Mouse (Mus musculus) MEL (cell line): Measurements from ENCODE around the gene Ambra1. TPM values are rescaled to one million over a fixed set of nuclear protein-coding genes. Genes with fewer than 3 reads are reported as not detected.

ENCODE experiments used
- DNase-seq: peaks from one replicate; pipeline ENCODE4 v3.0.0; 2011; ENCODE audit warnings: low read depth, low spot score
- H3K27ac ChIP-seq: 2 replicates; pipeline ENCODE4 v1.5.1; 2012; ENCODE audit warnings: low read depth, mild to moderate bottlenecking, control low read depth, low read length, moderate library complexity; ENCODE audit not compliant: control insufficient read depth
- H3K27me3 ChIP-seq, 2 experiments: fragments of 150-350 bp in 1 of 2; sonication (generic) in 1 of 2; 2 replicates each; pipeline ENCODE4 v1.6.1; 2012; ENCODE audit warnings: low read length in 2 of 2, mild to moderate bottlenecking in 2 of 2, improper control_type of control experiment in 1 of 2, moderate library complexity in 1 of 2; ENCODE audit not compliant: insufficient read depth in 2 of 2, control insufficient read depth in 1 of 2
- H3K36me3 ChIP-seq, 2 experiments: 2 replicates each; pipeline ENCODE4 v1.6.1; 2012 to 2014; ENCODE audit warnings: low read length in 2 of 2, improper control_type of control experiment in 1 of 2, inconsistent platforms in 1 of 2, mild to moderate bottlenecking in 1 of 2; ENCODE audit not compliant: insufficient read depth in 2 of 2, control insufficient read depth in 1 of 2
- H3K4me1 ChIP-seq, 2 experiments: fragments of 150-350 bp in 1 of 2; sonication (generic) in 1 of 2; 2 replicates each; pipeline ENCODE4 v1.6.1; 2012; ENCODE audit warnings: low read length in 2 of 2, improper control_type of control experiment in 1 of 2, mild to moderate bottlenecking in 1 of 2; ENCODE audit not compliant: insufficient read depth in 2 of 2, control insufficient read depth in 1 of 2
- H3K4me3 ChIP-seq, 2 experiments: fragments of 150-350 bp in 1 of 2; sonication (generic) in 1 of 2; 2 replicates each; pipeline ENCODE4 v1.5.1; 2012; ENCODE audit warnings: low read depth in 2 of 2, low read length in 2 of 2, mild to moderate bottlenecking in 2 of 2, moderate library complexity in 2 of 2, control low read depth in 1 of 2, improper control_type of control experiment in 1 of 2; ENCODE audit not compliant: control insufficient read depth in 1 of 2, insufficient read depth in 1 of 2
- H3K79me2 ChIP-seq: 2 replicates; pipeline ENCODE4 v1.6.1; 2012; ENCODE audit warnings: mild to moderate bottlenecking, low read length, moderate library complexity; ENCODE audit not compliant: control insufficient read depth, poor library complexity, insufficient read depth
- H3K9ac ChIP-seq: 2 replicates; pipeline ENCODE4 v1.6.1; 2012; ENCODE audit warnings: low read depth, mild to moderate bottlenecking, control low read depth, low read length, moderate library complexity; ENCODE audit not compliant: control insufficient read depth, poor library complexity, severe bottlenecking
- H3K9me3 ChIP-seq: fragments of 150-350 bp; sonication (generic); replicated peaks from 2 replicates; pipeline ENCODE4 v1.6.1; 2012; ENCODE audit warnings: mild to moderate bottlenecking, low read length, improper control_type of control experiment, moderate library complexity; ENCODE audit not compliant: insufficient read depth
- CHD1 ChIP-seq: IDR thresholded peaks from 2 replicates; pipeline ENCODE4 v1.6.1; 2012; ENCODE audit warnings: low read depth, mild to moderate bottlenecking, inconsistent platforms, low read length, improper control_type of control experiment
- E2F4 ChIP-seq: IDR thresholded peaks from 2 replicates; pipeline ENCODE4 v1.6.1; 2011; ENCODE audit warnings: low read depth, low read length, improper control_type of control experiment, borderline replicate concordance
- ELF1 ChIP-seq: IDR thresholded peaks from 2 replicates; pipeline ENCODE4 v1.6.1; 2014; ENCODE audit warnings: low read depth, mild to moderate bottlenecking, inconsistent platforms, low read length, improper control_type of control experiment, moderate library complexity
- EP300 ChIP-seq, 2 experiments: IDR thresholded peaks; 2 replicates each; pipeline ENCODE4 v1.6.1; 2011; ENCODE audit warnings: improper control_type of control experiment in 2 of 2, low read length in 2 of 2, low read depth in 1 of 2, mild to moderate bottlenecking in 1 of 2
- ETS1 ChIP-seq: IDR thresholded peaks from 2 replicates; pipeline ENCODE4 v1.6.1; 2012; ENCODE audit warnings: low read depth, mild to moderate bottlenecking, inconsistent platforms, low read length, improper control_type of control experiment, moderate library complexity
- GATA1 ChIP-seq: IDR thresholded peaks from 2 replicates; pipeline ENCODE4 v1.6.1; 2011; ENCODE audit warnings: low read depth, low read length, improper control_type of control experiment
- HCFC1 ChIP-seq: IDR thresholded peaks from 2 replicates; pipeline ENCODE4 v1.6.1; 2012; ENCODE audit warnings: low read depth, mild to moderate bottlenecking, inconsistent platforms, low read length, improper control_type of control experiment, moderate library complexity
- MAFK ChIP-seq: IDR thresholded peaks from 2 replicates; pipeline ENCODE4 v1.6.1; 2011; ENCODE audit warnings: low read depth, mild to moderate bottlenecking, low read length, improper control_type of control experiment, borderline replicate concordance
- MAX ChIP-seq: IDR thresholded peaks from 2 replicates; pipeline ENCODE4 v1.6.1; 2011; ENCODE audit warnings: low read length, improper control_type of control experiment
- MAZ ChIP-seq: IDR thresholded peaks from 2 replicates; pipeline ENCODE4 v1.6.1; 2012; ENCODE audit warnings: low read depth, mild to moderate bottlenecking, inconsistent platforms, low read length, improper control_type of control experiment
- MEF2A ChIP-seq: IDR thresholded peaks from 2 replicates; pipeline ENCODE4 v1.6.1; 2014; ENCODE audit warnings: low read depth, mild to moderate bottlenecking, inconsistent platforms, low read length, improper control_type of control experiment; ENCODE audit not compliant: poor library complexity, insufficient replicate concordance, severe bottlenecking; ENCODE audit errors: extremely low read depth
- NELFE ChIP-seq: IDR thresholded peaks from 2 replicates; pipeline ENCODE4 v1.6.1; 2011; ENCODE audit warnings: low read depth, low read length, improper control_type of control experiment
- NRF1 ChIP-seq: IDR thresholded peaks from 2 replicates; pipeline ENCODE4 v1.6.1; 2014; ENCODE audit warnings: low read depth, mild to moderate bottlenecking, inconsistent platforms, low read length, improper control_type of control experiment, moderate library complexity; ENCODE audit not compliant: poor library complexity, insufficient read depth, severe bottlenecking
- POLR2A ChIP-seq, 2 experiments: IDR thresholded peaks; 2 replicates each; pipeline ENCODE4 v1.6.1; 2011 to 2012; ENCODE audit warnings: low read length in 2 of 2, mild to moderate bottlenecking in 2 of 2, control low read depth in 1 of 2, improper control_type of control experiment in 1 of 2, low read depth in 1 of 2, moderate library complexity in 1 of 2; ENCODE audit not compliant: control insufficient read depth in 1 of 2, insufficient read depth in 1 of 2, poor library complexity in 1 of 2
- POLR2AphosphoS2 ChIP-seq: IDR thresholded peaks from 2 replicates; pipeline ENCODE4 v1.6.1; 2011; ENCODE audit warnings: low read length, improper control_type of control experiment
- POLR2AphosphoS5 ChIP-seq: IDR thresholded peaks from 2 replicates; pipeline ENCODE4 v1.6.1; 2012; ENCODE audit warnings: low read depth, borderline replicate concordance, mild to moderate bottlenecking, inconsistent platforms, low read length, moderate library complexity, mixed read lengths
- RAD21 ChIP-seq: IDR thresholded peaks from 2 replicates; pipeline ENCODE4 v1.6.1; 2011; ENCODE audit warnings: mild to moderate bottlenecking, low read depth, low read length, improper control_type of control experiment
- RCOR1 ChIP-seq: IDR thresholded peaks from 2 replicates; pipeline ENCODE4 v1.6.1; 2012; ENCODE audit warnings: low read depth, mild to moderate bottlenecking, inconsistent platforms, low read length, improper control_type of control experiment
- SMC3 ChIP-seq: IDR thresholded peaks from 2 replicates; pipeline ENCODE4 v1.6.1; 2011; ENCODE audit warnings: low read depth, low read length, improper control_type of control experiment
- TAL1 ChIP-seq: IDR thresholded peaks from 2 replicates; pipeline ENCODE4 v1.6.1; 2012; ENCODE audit warnings: mild to moderate bottlenecking, inconsistent platforms, low read length, moderate library complexity, mixed read lengths
- UBTF ChIP-seq: IDR thresholded peaks from 2 replicates; pipeline ENCODE4 v1.6.1; 2012; ENCODE audit warnings: low read depth, mild to moderate bottlenecking, inconsistent platforms, low read length, improper control_type of control experiment, moderate library complexity, borderline replicate concordance; ENCODE audit not compliant: insufficient read depth
- USF2 ChIP-seq, 2 experiments: IDR thresholded peaks; 2 replicates each; pipeline ENCODE4 v1.6.1; 2011 to 2012; ENCODE audit warnings: improper control_type of control experiment in 2 of 2, low read length in 2 of 2, borderline replicate concordance in 1 of 2, inconsistent platforms in 1 of 2, low read depth in 1 of 2, mild to moderate bottlenecking in 1 of 2; ENCODE audit not compliant: insufficient read depth in 1 of 2
- ZMIZ1 ChIP-seq: IDR thresholded peaks from 2 replicates; pipeline ENCODE4 v1.6.1; 2012; ENCODE audit warnings: low read depth, mild to moderate bottlenecking, inconsistent platforms, low read length, improper control_type of control experiment, moderate library complexity
- ZNF384 ChIP-seq: IDR thresholded peaks from 2 replicates; pipeline ENCODE4 v1.6.1; 2012; ENCODE audit warnings: low read depth, mild to moderate bottlenecking, inconsistent platforms, low read length, improper control_type of control experiment
- polyA plus RNA-seq, 2 experiments: library from polyadenylated mRNA; stranded (reverse) in 1 of 2; unstranded in 1 of 2; fragments of >175 nt in 1 of 2; fragments of >200 nt in 1 of 2; gene quantifications; 2 replicates each; pipeline versions ENCODE4 v1.2.1 to v1.2.4; 2012; ENCODE audit warnings: low replicate concordance in 2 of 2, low read depth in 1 of 2; ENCODE audit not compliant: insufficient read length in 2 of 2, insufficient read depth in 1 of 2, missing spikeins in 1 of 2
- total RNA-seq: library from RNA; depleted of rRNA; stranded (reverse); fragments of 300-350 nt; gene quantifications from 2 replicates; pipeline ENCODE4 v1.2.3, GENCODE M21; 2012

The Ambra1 gene
- total and polyA plus RNA-seq, 3 experiments, result 14.6 to 24.7 TPM; not detected in 1

DNA sequence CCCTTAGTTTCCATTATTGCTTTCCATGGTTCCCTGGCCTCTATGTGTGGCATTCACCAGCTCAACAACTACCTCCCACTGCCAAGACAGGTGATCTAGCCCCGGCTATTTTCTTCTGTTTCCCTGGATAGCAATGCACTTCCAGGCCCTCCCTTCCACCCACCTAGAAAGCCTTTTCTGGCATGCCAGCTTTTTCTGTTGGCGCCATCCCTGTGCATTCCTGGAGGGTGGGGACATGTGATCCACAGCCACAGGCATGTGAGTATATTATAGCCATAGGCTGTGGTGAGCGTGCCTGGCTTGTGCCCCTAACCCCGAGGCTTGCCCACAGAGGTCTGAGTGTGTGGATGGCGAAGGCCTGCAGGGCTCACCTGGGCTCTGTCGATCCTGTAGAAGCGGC lies 206.2 kb downstream of the Ambra1 start:
- H3K79me2 ChIP-seq, result no peaks in the 10 kb centered on the region
- no peaks in the 10 kb centered on the region for H3K4me1 ChIP-seq
- no peak overlapping the region for H3K4me3 ChIP-seq
- no peak overlapping the region for H3K27ac ChIP-seq
- no peaks in the 10 kb centered on the region for H3K27me3 ChIP-seq
- H3K9ac ChIP-seq, result no peak overlapping the region
- H3K9me3 ChIP-seq, result no peaks in the 10 kb centered on the region
- H3K36me3 ChIP-seq, result no peaks in the 10 kb centered on the region; a peak in 1 of 4 replicates
- no peak for DNase-seq
- TF ChIP-seq ZMIZ1 (no peak), RCOR1 (no peak), RAD21 (no peak), USF2 (IDR thresholded peaks at IDR 0.05; ENCODE audit: borderline replicate concordance in 1 of 2, insufficient read depth in 1 of 2, low read depth in 1 of 2, low read length in 2 of 2) (no peak), MEF2A (no peak), MAFK (no peak), MAX (no peak), E2F4 (no peak), NELFE (no peak), ZNF384 (no peak), TAL1 (no peak), POLR2AphosphoS5 (no peak), GATA1 (no peak), SMC3 (no peak), ETS1 (no peak), MAZ (no peak), HCFC1 (no peak), EP300 (IDR thresholded peaks at IDR 0.05; ENCODE audit: low read depth in 1 of 2, low read length in 2 of 2) (no peak), NRF1 (no peak)

DNA sequence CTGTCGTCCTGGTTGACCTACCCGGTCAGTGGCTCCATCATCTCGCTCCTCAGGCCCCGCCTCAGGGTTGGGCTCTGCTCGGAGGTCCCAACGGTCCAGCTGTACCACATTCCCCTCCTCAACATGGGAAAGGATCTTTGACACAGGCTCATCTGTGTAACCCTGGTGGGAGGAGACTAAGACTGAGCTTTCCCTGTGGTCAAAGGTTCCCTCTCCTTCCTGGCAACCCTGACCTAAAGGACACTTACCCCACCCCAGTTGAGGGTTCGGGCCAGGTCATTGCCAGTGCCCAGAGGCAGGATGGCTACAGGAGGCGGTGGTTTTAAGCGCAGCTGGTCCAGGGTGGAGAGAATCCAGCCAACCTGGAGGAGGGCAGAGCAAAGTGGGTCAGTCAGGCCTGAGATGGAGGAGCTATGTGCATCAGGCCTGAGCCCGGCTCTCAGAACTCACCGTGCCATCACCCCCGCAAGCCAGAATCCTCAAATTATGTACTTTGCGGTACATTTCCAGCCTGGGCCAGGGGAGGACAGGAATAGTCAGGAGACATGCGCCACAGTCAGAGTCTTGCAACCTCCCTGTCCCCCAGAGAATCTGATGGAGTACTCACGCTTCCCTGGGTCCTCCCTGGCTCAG lies 209.5 kb downstream of the Ambra1 start:
- no peaks in the 10 kb centered on the region for H3K79me2 ChIP-seq
- no peaks in the 10 kb centered on the region for H3K9me3 ChIP-seq
- H3K4me3 ChIP-seq, result no peak overlapping the region
- DNase-seq, result no peak
- no peaks in the 10 kb centered on the region for H3K27me3 ChIP-seq
- H3K9ac ChIP-seq, result no peak overlapping the region
- H3K27ac ChIP-seq, result no peak overlapping the region
- H3K4me1 ChIP-seq, result no peaks in the 10 kb centered on the region
- peaks cover 0 to 4% of the 10 kb centered on the region in 2 experiments; a peak in 2 of 4 replicates for H3K36me3 ChIP-seq
- no peak for TF ChIP-seq MEF2A
- TF ChIP-seq POLR2A (IDR thresholded peaks at IDR 0.05; ENCODE audit: control insufficient read depth in 1 of 2, insufficient read depth in 1 of 2, low read depth in 1 of 2, low read length in 2 of 2, poor library complexity in 1 of 2), result no peak; a peak in 1 of 4 replicates
- no peak for TF ChIP-seq MAFK
- no peak for TF ChIP-seq UBTF
- TF ChIP-seq ELF1, result no peak
- TF ChIP-seq MAX, result no peak
- no peak for TF ChIP-seq NRF1
- TF ChIP-seq E2F4, result no peak
- no peak for TF ChIP-seq RAD21
- TF ChIP-seq POLR2AphosphoS2, result no peak
- TF ChIP-seq ETS1, result no peak
- no peak for TF ChIP-seq CHD1
- no peak for TF ChIP-seq EP300 (IDR thresholded peaks at IDR 0.05; ENCODE audit: low read depth in 1 of 2, low read length in 2 of 2)
